Mouse (Mus musculus): ENCODE data around the gene Inafm2. TPM values are rescaled to one million over a fixed set of nuclear protein-coding genes. Genes with fewer than 3 reads are reported as not detected.

Gene Inafm2
- 10.3 TPM for polyA plus RNA-seq (2012; fragmentation: generic; extraction: Trizol)
- long read RNA-seq, experiment 1, partial matches to known transcripts = 0 of 3 reads
- long read RNA-seq, experiment 1, other reads (novel, unspliced or antisense) = 0 of 3 reads
- long read RNA-seq, experiment 2, partial matches to known transcripts = 0 of 2 reads
- long read RNA-seq, experiment 2, other reads (novel, unspliced or antisense) = 0 of 2 reads

GRCm38 (mm10) chr2:118745232-118745884, at the start of gene Inafm2:
TSS of gene Inafm2 (plus strand) at chr2:118745758.
- Histone ChIP-seq H3K27me3 (ENCODE audit: control insufficient read depth, insufficient read depth, insufficient read length) (no peaks in the 10 kb centered on the region), H3K79me2 (ENCODE audit: control insufficient read depth, insufficient read depth) (peaks cover 24% of the 10 kb centered on the region), H3K4me3 (ENCODE audit: insufficient read depth, poor library complexity, severe bottlenecking) (peak within 1 kb of the TSS; percentile 71), H3K79me3 (ENCODE audit: low read depth) (peaks cover 4% of the 10 kb centered on the region), H3K36me3 (ENCODE audit: control insufficient read depth, insufficient read depth) (peaks cover 11% of the 10 kb centered on the region), H3ac (ENCODE audit: control insufficient read depth, insufficient read length, low read depth) (peak within 1 kb of the TSS; percentile 95)
- no peak for TF ChIP-seq CTCF (IDR thresholded peaks at IDR 0.05; ENCODE audit: control insufficient read depth, insufficient read depth, insufficient read length)
- peak; percentile 57 for TF ChIP-seq MAX (IDR thresholded peaks at IDR 0.05)

GRCm38 (mm10) chr2:118696451-118697308, 48.9 kb upstream of the Inafm2 start:
- TF ChIP-seq CTCF (IDR thresholded peaks at IDR 0.05; ENCODE audit: control insufficient read depth, insufficient read depth, insufficient read length) (no peak), FOSL1 (IDR thresholded peaks at IDR 0.05; ENCODE audit: insufficient read depth, low read length, poor library complexity, severe bottlenecking) (no peak), CEBPB (IDR thresholded peaks at IDR 0.05; ENCODE audit: low read depth) (no peak), MYOD1 (IDR thresholded peaks at IDR 0.05; ENCODE audit: control insufficient read depth, insufficient read length, low read depth) (peak; percentile 44)
- no peaks in the 10 kb centered on the region for H3K79me3 ChIP-seq (ENCODE audit: low read depth)
- H3K27me3 ChIP-seq (ENCODE audit: control insufficient read depth, insufficient read depth, insufficient read length) = peaks cover 11% of the 10 kb centered on the region
- H3K79me2 ChIP-seq (ENCODE audit: control insufficient read depth, insufficient read depth) = no peaks in the 10 kb centered on the region
- H3ac ChIP-seq (ENCODE audit: control insufficient read depth, insufficient read length, low read depth) = no peak overlapping the region
- H3K36me3 ChIP-seq (ENCODE audit: control insufficient read depth, insufficient read depth) = no peaks in the 10 kb centered on the region
- H3K4me3 ChIP-seq (ENCODE audit: insufficient read depth, poor library complexity, severe bottlenecking) = no peak overlapping the region

GRCm38 (mm10) chr2:118697311-118697877, 48.2 kb upstream of the Inafm2 start:
- peaks cover 15% of the 10 kb centered on the region for H3K27me3 ChIP-seq (ENCODE audit: control insufficient read depth, insufficient read depth, insufficient read length)

GRCm38 (mm10) chr2:118697955-118698354, 47.6 kb upstream of the Inafm2 start:
- H3K27me3 ChIP-seq (ENCODE audit: control insufficient read depth, insufficient read depth, insufficient read length) = peaks cover 20% of the 10 kb centered on the region

More at GRCm38 (mm10) chr2:118697311-118697877, 48.2 kb upstream of the Inafm2 start:
- Histone ChIP-seq H3K79me3 (ENCODE audit: low read depth) (no peaks in the 10 kb centered on the region), H3K4me3 (ENCODE audit: insufficient read depth, poor library complexity, severe bottlenecking) (no peak overlapping the region), H3ac (ENCODE audit: control insufficient read depth, insufficient read length, low read depth) (no peak overlapping the region), H3K79me2 (ENCODE audit: control insufficient read depth, insufficient read depth) (no peaks in the 10 kb centered on the region), H3K36me3 (ENCODE audit: control insufficient read depth, insufficient read depth) (no peaks in the 10 kb centered on the region)
- no peak for TF ChIP-seq MYOD1 (IDR thresholded peaks at IDR 0.05; ENCODE audit: control insufficient read depth, insufficient read length, low read depth)
- no peak for TF ChIP-seq MYOG (IDR thresholded peaks at IDR 0.05; ENCODE audit: control insufficient read depth, extremely low read depth, insufficient read length)

GRCm38 (mm10) chr2:118700179-118701062, 45.1 kb upstream of the Inafm2 start:
- Histone ChIP-seq H3ac (ENCODE audit: control insufficient read depth, insufficient read length, low read depth) (no peak overlapping the region), H3K27me3 (ENCODE audit: control insufficient read depth, insufficient read depth, insufficient read length) (peaks cover 31% of the 10 kb centered on the region), H3K4me3 (ENCODE audit: insufficient read depth, poor library complexity, severe bottlenecking) (no peak overlapping the region), H3K36me3 (ENCODE audit: control insufficient read depth, insufficient read depth) (no peaks in the 10 kb centered on the region), H3K79me2 (ENCODE audit: control insufficient read depth, insufficient read depth) (no peaks in the 10 kb centered on the region), H3K79me3 (ENCODE audit: low read depth) (no peaks in the 10 kb centered on the region)
- no peak for TF ChIP-seq USF1 (IDR thresholded peaks at IDR 0.05; ENCODE audit: low read depth)
- TF ChIP-seq CEBPB (IDR thresholded peaks at IDR 0.05; ENCODE audit: low read depth) = no peak
- no peak for TF ChIP-seq MYOG (IDR thresholded peaks at IDR 0.05; ENCODE audit: control insufficient read depth, extremely low read depth, insufficient read length)
- no peak for TF ChIP-seq MYOD1 (IDR thresholded peaks at IDR 0.05; ENCODE audit: control insufficient read depth, insufficient read length, low read depth)
- TF ChIP-seq CTCF (IDR thresholded peaks at IDR 0.05; ENCODE audit: control insufficient read depth, insufficient read depth, insufficient read length) = peak; percentile 91
- TF ChIP-seq MAX (IDR thresholded peaks at IDR 0.05) = no peak
- TF ChIP-seq FOSL1 (IDR thresholded peaks at IDR 0.05; ENCODE audit: insufficient read depth, low read length, poor library complexity, severe bottlenecking) = no peak

More at GRCm38 (mm10) chr2:118697955-118698354, 47.6 kb upstream of the Inafm2 start:
- Histone ChIP-seq H3ac (ENCODE audit: control insufficient read depth, insufficient read length, low read depth) (no peak overlapping the region), H3K79me3 (ENCODE audit: low read depth) (no peaks in the 10 kb centered on the region), H3K36me3 (ENCODE audit: control insufficient read depth, insufficient read depth) (no peaks in the 10 kb centered on the region), H3K4me3 (ENCODE audit: insufficient read depth, poor library complexity, severe bottlenecking) (no peak overlapping the region), H3K79me2 (ENCODE audit: control insufficient read depth, insufficient read depth) (no peaks in the 10 kb centered on the region)
- TF ChIP-seq USF1 (IDR thresholded peaks at IDR 0.05; ENCODE audit: low read depth) (no peak), CTCF (IDR thresholded peaks at IDR 0.05; ENCODE audit: control insufficient read depth, insufficient read depth, insufficient read length) (no peak)
